Mouse (Mus musculus) forebrain, postnatal 0 days (tissue): ENCODE results near the gene Myo5a. TPM values are rescaled to one million over a fixed set of nuclear protein-coding genes. Genes with fewer than 3 reads are reported as not detected.

Source experiments
- ATAC-seq: fragments of 200-750 bp; cut with Nextera tagmentation; 2 replicates; pipeline ENCODE4 v1.8.0; 2017; ENCODE audit warnings: mild to moderate bottlenecking, moderate library complexity
- DNase-seq: peaks from one replicate; pipeline ENCODE4 v3.0.0-alpha.2; 2015
- H3K27ac ChIP-seq: fragments of 300-500 bp; sonication (generic); 2 replicates; pipeline ENCODE4 v1.5.1; 2014; ENCODE audit warnings: low read depth, mild to moderate bottlenecking, antibody characterized with exemption, low read length, moderate library complexity, mixed read lengths
- H3K27me3 ChIP-seq: fragments of 300-500 bp; sonication (generic); 2 replicates; pipeline ENCODE4 v1.6.1; 2014; ENCODE audit warnings: mild to moderate bottlenecking, low read length, mixed read lengths; ENCODE audit not compliant: insufficient read depth
- H3K36me3 ChIP-seq: fragments of 300-500 bp; sonication (generic); 2 replicates; pipeline ENCODE4 v1.6.1; 2014; ENCODE audit warnings: mild to moderate bottlenecking, moderate library complexity; ENCODE audit not compliant: insufficient read depth
- H3K4me1 ChIP-seq: fragments of 300-500 bp; sonication (generic); 2 replicates; pipeline ENCODE4 v1.6.1; 2014; ENCODE audit warnings: antibody characterized with exemption; ENCODE audit not compliant: insufficient read depth
- H3K4me2 ChIP-seq: fragments of 300-500 bp; sonication (generic); 2 replicates; pipeline ENCODE4 v1.6.1; 2014; ENCODE audit warnings: low read depth, mild to moderate bottlenecking, moderate library complexity
- H3K4me3 ChIP-seq: fragments of 300-500 bp; sonication (generic); 2 replicates; pipeline ENCODE4 v1.5.1; 2014; ENCODE audit warnings: low read depth, low read length, mixed read lengths
- H3K9ac ChIP-seq: fragments of 300-500 bp; sonication (generic); 2 replicates; pipeline ENCODE4 v1.6.1; 2014; ENCODE audit warnings: mild to moderate bottlenecking
- H3K9me3 ChIP-seq: fragments of 300-500 bp; sonication (generic); 2 replicates; pipeline ENCODE4 v1.6.1; 2016; ENCODE audit warnings: low read length
- CTCF ChIP-seq: sonication (generic); IDR thresholded peaks from 2 replicates; pipeline ENCODE4 v1.5.1; 2016; ENCODE audit warnings: antibody characterized with exemption, control low read depth, low read depth
- WGBS: fragments of 180-500 bp; shearing (Covaris S2); extraction: QIAGEN DNeasy Blood & Tissue Kit; methylation state at CpG from one replicate; pipeline ENCODE4 v1.1.7; 2014; 5-methylcytosine and 5-hydroxymethylcytosine counted together
- polyA plus RNA-seq: library from polyadenylated mRNA; unstranded; fragments of >200 nt; fragmentation: Nextera tagmentation; extraction: Ambion mirVana; gene quantifications from 2 replicates; pipeline ENCODE4 v1.2.1, GENCODE M21; 2015
- total RNA-seq: library from RNA; depleted of rRNA; stranded (reverse); fragments of >200 nt; gene quantifications from 2 replicates; pipeline ENCODE4 v1.2.3, GENCODE M21; 2014

Myo5a gene
- total and polyA plus RNA-seq, 2 experiments from 2014 or later, result 34.9 to 146 TPM

GRCm38 (mm10) chr9:75047079-75047478, 23.7 kb upstream of the Myo5a start:
- H3K4me3 ChIP-seq, result no peak overlapping the region
- no peak overlapping the region for H3K4me2 ChIP-seq
- no peaks in the 10 kb centered on the region for H3K27me3 ChIP-seq
- no peak overlapping the region for H3K9ac ChIP-seq
- no peaks in the 10 kb centered on the region for H3K4me1 ChIP-seq
- DNase-seq (no peak), ATAC-seq (no peak)
- TF ChIP-seq CTCF, result no peak
- H3K9me3 ChIP-seq, result no peaks in the 10 kb centered on the region
- H3K27ac ChIP-seq, result no peak overlapping the region
- peaks cover 10% of the 10 kb centered on the region for H3K36me3 ChIP-seq

GRCm38 (mm10) chr9:75049100-75049499, 21.7 kb upstream of the Myo5a start:
- WGBS, result 72% methylated on average over 3 of the region's 3 CpGs
- Histone ChIP-seq H3K9ac (no peak overlapping the region), H3K4me1 (no peaks in the 10 kb centered on the region), H3K27ac (no peak overlapping the region), H3K9me3 (no peaks in the 10 kb centered on the region), H3K36me3 (peaks cover 10% of the 10 kb centered on the region; the same call in 1 of the 2 replicates), H3K4me3 (no peak overlapping the region), H3K27me3 (no peaks in the 10 kb centered on the region), H3K4me2 (no peak overlapping the region)
- DNase-seq, result no peak
- TF ChIP-seq CTCF, result no peak
- ATAC-seq, result no peak

- WGBS, result 27% methylated on average over 3 of the region's 3 CpGs
- H3K27me3 ChIP-seq, result no peaks in the 10 kb centered on the region
Measured at GRCm38 (mm10) chr9:75050003-75050402, 20.8 kb upstream of the Myo5a start.

GRCm38 (mm10) chr9:75051841-75052240, 19.0 kb upstream of the Myo5a start:
- WGBS, result 78% methylated on average over 4 of the region's 4 CpGs
- DNase-seq, result no peak
- no peak overlapping the region for H3K9ac ChIP-seq
- H3K27me3 ChIP-seq, result no peaks in the 10 kb centered on the region
- H3K36me3 ChIP-seq, result peaks cover 2% of the 10 kb centered on the region
- no peaks in the 10 kb centered on the region for H3K4me1 ChIP-seq
- H3K4me2 ChIP-seq, result no peak overlapping the region
- no peak for ATAC-seq
- H3K27ac ChIP-seq, result no peak overlapping the region
- H3K9me3 ChIP-seq, result no peaks in the 10 kb centered on the region
- no peak overlapping the region for H3K4me3 ChIP-seq
- no peak for TF ChIP-seq CTCF

More at GRCm38 (mm10) chr9:75050003-75050402, 20.8 kb upstream of the Myo5a start:
- peak; percentile 86 for DNase-seq
- Histone ChIP-seq H3K4me1 (no peaks in the 10 kb centered on the region), H3K9ac (no peak overlapping the region), H3K4me3 (no peak overlapping the region), H3K27ac (no peak overlapping the region), H3K9me3 (no peaks in the 10 kb centered on the region), H3K4me2 (no peak overlapping the region), H3K36me3 (peaks cover 10% of the 10 kb centered on the region; the same call in 1 of the 2 replicates)
- peak; percentile 89 for ATAC-seq
- TF ChIP-seq CTCF, result peak; percentile 98

GRCm38 (mm10) chr9:75055046-75055445, 15.8 kb upstream of the Myo5a start:
- Histone ChIP-seq H3K9ac (no peak overlapping the region), H3K4me2 (no peak overlapping the region), H3K9me3 (no peaks in the 10 kb centered on the region), H3K4me1 (no peaks in the 10 kb centered on the region), H3K27me3 (no peaks in the 10 kb centered on the region), H3K4me3 (no peak overlapping the region), H3K36me3 (peaks cover 10% of the 10 kb centered on the region), H3K27ac (no peak overlapping the region)
- WGBS, result 88% methylated on average over 5 of the region's 5 CpGs
- DNase-seq (no peak), ATAC-seq (no peak)
- no peak for TF ChIP-seq CTCF

- no peaks in the 10 kb centered on the region for H3K27me3 ChIP-seq
- no peak overlapping the region for H3K27ac ChIP-seq
- 65% methylated on average over 9 of the region's 9 CpGs for WGBS
- no peaks in the 10 kb centered on the region for H3K9me3 ChIP-seq
- DNase-seq (no peak), ATAC-seq (no peak)
- no peak overlapping the region for H3K4me3 ChIP-seq
- no peak overlapping the region for H3K9ac ChIP-seq
- H3K4me1 ChIP-seq, result no peaks in the 10 kb centered on the region
- H3K36me3 ChIP-seq, result no peaks in the 10 kb centered on the region
- H3K4me2 ChIP-seq, result no peak overlapping the region
- no peak for TF ChIP-seq CTCF
Measured at GRCm38 (mm10) chr9:75064678-75065331, 6.0 kb upstream of the Myo5a start.

- H3K27ac ChIP-seq, result peak overlapping the region; percentile 98
- ATAC-seq, result peak; percentile 96
- under 1% methylated on average over 61 of the region's 92 CpGs for WGBS
- peak; percentile 91 for DNase-seq
- peak overlapping the region; percentile 94 for H3K9ac ChIP-seq
- H3K4me2 ChIP-seq, result peak overlapping the region; percentile 71
- peak; percentile 57 for TF ChIP-seq CTCF
- H3K36me3 ChIP-seq, result no peaks in the 10 kb centered on the region
- H3K27me3 ChIP-seq, result no peaks in the 10 kb centered on the region
- H3K4me1 ChIP-seq, result peaks cover 15% of the 10 kb centered on the region; the same call in 1 of the 2 replicates
- H3K9me3 ChIP-seq, result no peaks in the 10 kb centered on the region
- H3K4me3 ChIP-seq, result peak overlapping the region; percentile 82
Measured at GRCm38 (mm10) chr9:75071029-75071705, 352 bp downstream of the Myo5a start.
